7 mouse cellular contexts compared by ENCODE assay signal in genomic region chr5:122778231-122779226, GRCm38 (mm10). TPM values are rescaled to one million over a fixed set of nuclear protein-coding genes. Genes with fewer than 3 reads are reported as not detected.
DNase-seq lines count a peak whose midpoint lies in the region; ATAC-seq lines count a peak whose summit lies in the region.

No protein-coding gene starts in this region.

- peak overlapping the region; percentile 89 for H3K9ac ChIP-seq in forebrain, embryonic 16.5 days (replicated peaks; ENCODE audit: low read depth, low read length)
- H3K9ac ChIP-seq in kidney, embryonic 15.5 days = peak overlapping the region; percentile 88

- H3K4me3 ChIP-seq in brown adipose tissue, adult 24 weeks (ENCODE audit: insufficient read depth, low read depth, low read length) = peak overlapping the region; percentile 81
- peak overlapping the region; percentile 79 for H3K4me3 ChIP-seq in forebrain, embryonic 16.5 days (replicated peaks; ENCODE audit: low read length)
- H3K4me3 ChIP-seq in kidney, embryonic 15.5 days (replicated peaks) = peak overlapping the region; percentile 83
- peak overlapping the region; percentile 74 for H3K4me3 ChIP-seq in macrophage (ENCODE audit: inconsistent target)

- ATAC-seq in forebrain, embryonic 16.5 days = peak; percentile 64
- peak; percentile 50 for ATAC-seq in kidney, embryonic 15.5 days (replicated peaks; ENCODE audit: low FRiP score)

- H3K36me3 ChIP-seq in forebrain, embryonic 16.5 days (ENCODE audit: control insufficient read depth, insufficient read depth) = no peaks in the 10 kb centered on the region
- no peaks in the 10 kb centered on the region for H3K36me3 ChIP-seq in kidney, embryonic 15.5 days
- H3K36me3 ChIP-seq in macrophage (ENCODE audit: inconsistent target) = no peaks in the 10 kb centered on the region
- H3K36me3 ChIP-seq in splenic B cell, adult 2 months (ENCODE audit: control insufficient read depth, insufficient read depth, low read length, poor library complexity, severe bottlenecking) = no peaks in the 10 kb centered on the region

- H3K27ac ChIP-seq in brown adipose tissue, adult 24 weeks (replicated peaks; ENCODE audit: low read depth, low read length) = no peak overlapping the region
- H3K27ac ChIP-seq in forebrain, embryonic 16.5 days (ENCODE audit: low read length) = peak overlapping the region; percentile 31; the same call in 1 of the 2 replicates
- peak overlapping the region; percentile 88 for H3K27ac ChIP-seq in kidney, embryonic 15.5 days
- H3K27ac ChIP-seq in macrophage = peak overlapping the region; percentile 38

- DNase-seq in thymus, adult 18-20 months = peak; percentile 27 to 36
- DNase-seq in thymus, postnatal 4 days = no peak
- peak; percentile 31 for DNase-seq in splenic B cell, adult 2 months (ENCODE audit: low read depth, low spot score)

- no peaks in the 10 kb centered on the region for H3K9me3 ChIP-seq in forebrain, embryonic 16.5 days (ENCODE audit: control insufficient read depth, low read length)
- no peaks in the 10 kb centered on the region for H3K9me3 ChIP-seq in kidney, embryonic 15.5 days (replicated peaks)

- under 1% methylated on average over 42 of the region's 55 CpGs for WGBS in forebrain, embryonic 16.5 days
- 3% methylated on average over 28 of the region's 55 CpGs for WGBS in kidney, embryonic 15.5 days
- 2% methylated on average over 44 of the region's 55 CpGs for WGBS in macrophage (ENCODE audit: missing documents)

- peak overlapping the region; percentile 88 for H3K4me2 ChIP-seq in forebrain, embryonic 16.5 days (ENCODE audit: low read length)
- peak overlapping the region; percentile 94 for H3K4me2 ChIP-seq in kidney, embryonic 15.5 days

- peaks cover 2% of the 10 kb centered on the region; the same call in 1 of the 2 replicates for H3K4me1 ChIP-seq in brown adipose tissue, adult 24 weeks (ENCODE audit: control insufficient read depth, insufficient read depth, insufficient read length, low read length)
- peaks cover 15% of the 10 kb centered on the region for H3K4me1 ChIP-seq in forebrain, embryonic 16.5 days (replicated peaks; ENCODE audit: control insufficient read depth, insufficient read depth, low read length)
- H3K4me1 ChIP-seq in kidney, embryonic 15.5 days = peaks cover 36% of the 10 kb centered on the region

- no peaks in the 10 kb centered on the region for H3K27me3 ChIP-seq in forebrain, embryonic 16.5 days (replicated peaks; ENCODE audit: control insufficient read depth, insufficient read depth, low read length)
- no peaks in the 10 kb centered on the region for H3K27me3 ChIP-seq in kidney, embryonic 15.5 days
- no peaks in the 10 kb centered on the region for H3K27me3 ChIP-seq in splenic B cell, adult 2 months (ENCODE audit: control insufficient read depth, insufficient read depth, low read length, poor library complexity, severe bottlenecking)

- H3K79me2 ChIP-seq in macrophage (ENCODE audit: inconsistent target) = peaks cover 53% of the 10 kb centered on the region

RNA-seq across cellular contexts. Expression of gene Camkk2, which starts 0.7 kb away (rescaled TPM):
- 9.4 and 10.4 TPM in 2 replicates for polyA plus RNA-seq in brown adipose tissue, adult 24 weeks (2012; ENCODE audit: insufficient read depth, insufficient read length, missing spikeins)
- polyA plus RNA-seq in forebrain, embryonic 16.5 days (2015; fragmentation: Nextera tagmentation; extraction: Ambion mirVana) = 70.7 and 75.6 TPM in 2 replicates
- 35.5 and 39.5 TPM in 2 replicates for polyA plus RNA-seq in kidney, embryonic 15.5 days (2015; fragmentation: Nextera tagmentation; extraction: Ambion mirVana)
- 100 to 1,000 TPM; 104 to 832 (median 143) TPM for total RNA-seq in macrophage (2018; cell fraction: chromatin; rRNA removed)
- total RNA-seq in macrophage (2018; cell fraction: cytosol; rRNA removed) = 10 to 100 TPM; 28.1 to 47.9 (median 37.7) TPM
- total RNA-seq in macrophage (2018; cell fraction: nucleus; rRNA removed) = 100 to 1,000 TPM in 13 of 26 experiments, 10 to 100 TPM in 13; 54.2 to 599 (median 108) TPM
- polyA plus RNA-seq in macrophage (2018) = 20.9 to 39.4 TPM (median 25.3 TPM) in 3 replicates

RNA-seq across cellular contexts. Expression of gene Anapc5, which starts 42.6 kb away (rescaled TPM):
- 112 and 138 TPM in 2 replicates for polyA plus RNA-seq in brown adipose tissue, adult 24 weeks (2012; ENCODE audit: insufficient read depth, insufficient read length, missing spikeins)
- 562 and 569 TPM in 2 replicates for polyA plus RNA-seq in forebrain, embryonic 16.5 days (2015; fragmentation: Nextera tagmentation; extraction: Ambion mirVana)
- 420 and 439 TPM in 2 replicates for polyA plus RNA-seq in kidney, embryonic 15.5 days (2015; fragmentation: Nextera tagmentation; extraction: Ambion mirVana)
- total RNA-seq in macrophage (2018; cell fraction: chromatin; rRNA removed) = 100 to 1,000 TPM in 18 of 26 experiments, 10 to 100 TPM in 8; 49.6 to 289 (median 189) TPM
- total RNA-seq in macrophage (2018; cell fraction: cytosol; rRNA removed) = 100 to 1,000 TPM in 14 of 26 experiments, 10 to 100 TPM in 12; 75.4 to 140 (median 111) TPM
- total RNA-seq in macrophage (2018; cell fraction: nucleus; rRNA removed) = 100 to 1,000 TPM in 19 of 26 experiments, 10 to 100 TPM in 7; 53.5 to 212 (median 145) TPM
- polyA plus RNA-seq in macrophage (2018) = 96.1 to 114 TPM (median 102 TPM) in 3 replicates
